Mouse (Mus musculus) ES-Bruce4 (cell line): ENCODE measurements at regions not wholly inside any gene's neighbourhood (a gene's known extent, or its start where the extent isn't known, plus 50 kb on each side); places are given as distances from the start of the nearest gene placed in this dataset.

Experiments used
- CTCF ChIP-seq: IDR thresholded peaks from one replicate; pipeline ENCODE4 v1.8.1; 2011; ENCODE audit warnings: low read depth, low read length
- EP300 ChIP-seq: IDR thresholded peaks from 2 replicates; pipeline ENCODE4 v1.6.1; 2011; ENCODE audit warnings: low read depth, low read length; ENCODE audit not compliant: insufficient read depth
- POLR2A ChIP-seq: IDR thresholded peaks from one replicate; pipeline ENCODE4 v1.8.1; 2011; ENCODE audit warnings: low read length; ENCODE audit not compliant: insufficient read depth

GRCm38 (mm10) chr3:99049305-99049704 is 91.6 kb upstream of the Wars2 start:
- TF ChIP-seq CTCF (peak; percentile 33), EP300 (no peak), POLR2A (no peak)
